Mouse (Mus musculus) megakaryocyte progenitor cell, adult 5-6 weeks (primary cell): ENCODE measurements around the gene Sel1l3. TPM values are rescaled to one million over a fixed set of nuclear protein-coding genes. Genes with fewer than 3 reads are reported as not detected.

Source experiments
- ATAC-seq: replicated peaks from 2 replicates; pipeline ENCODE4 v1.8.0; 2016; ENCODE audit warnings: mild to moderate bottlenecking, moderate TSS enrichment, inconsistent platforms; ENCODE audit not compliant: poor library complexity
- total RNA-seq, 2 experiments: library from RNA; stranded (forward) in 1 of 2; stranded (reverse) in 1 of 2; fragments of 157-497, 149-512 nt in 1 of 2; fragments of 200-1000 nt in 1 of 2; gene quantifications; 2 replicates each; pipeline versions ENCODE4 v1.2.3 to v1.2.4; 2015 to 2017

Gene Sel1l3
- total RNA-seq, 2 experiments from 2014 or later = not detected

- no peak for ATAC-seq
Measured at GRCm38 (mm10) chr5:53104177-53104855, 109.4 kb downstream of the Sel1l3 start.

- no peak for ATAC-seq
Measured at GRCm38 (mm10) chr5:53101848-53102473, 111.8 kb downstream of the Sel1l3 start.

GRCm38 (mm10) chr5:53091331-53091730 is 122.4 kb downstream of the Sel1l3 start:
- ATAC-seq = no peak

- no peak for ATAC-seq
Measured at GRCm38 (mm10) chr5:53087452-53087851, 126.3 kb downstream of the Sel1l3 start.

GRCm38 (mm10) chr5:53078453-53078852 is 135.3 kb downstream of the Sel1l3 start:
- no peak for ATAC-seq

- ATAC-seq = no peak
Measured at GRCm38 (mm10) chr5:53074553-53074952, 139.2 kb downstream of the Sel1l3 start.

GRCm38 (mm10) chr5:53061532-53062130 is 152.1 kb downstream of the Sel1l3 start:
- no peak for ATAC-seq

Other genes starting within 250 kb of the Sel1l3 start
- not detected in 2 replicates for gene Slc34a2, start 175.8 kb downstream of the Sel1l3 start, total RNA-seq (2015)
- not detected in 2 replicates for gene Slc34a2, start 175.8 kb downstream of the Sel1l3 start, total RNA-seq (2017)
- 62.7 and 65.7 TPM in 2 replicates for gene Smim20, start 53.2 kb upstream of the Sel1l3 start, total RNA-seq (2015)
- gene Smim20, start 53.2 kb upstream of the Sel1l3 start, total RNA-seq (2017) = 46.7 and 56.9 TPM in 2 replicates